Mouse (Mus musculus) c-Kit-positive CD71-positive TER-119-negative erythroid progenitor cells, embryonic 14.5 days (primary cell): ENCODE measurements at regions not wholly inside any gene's neighbourhood (a gene's known extent, or its start where the extent isn't known, plus 50 kb on each side); places are given as distances from the start of the nearest gene placed in this dataset.
"Not testable (repeated sequence)": the region's sequence is repeated elsewhere in the genome, so short reads cannot be mapped to it uniquely, and the experiment has no call there.

ENCODE experiments used
- DNase-seq: peaks from one replicate; pipeline ENCODE4 v3.0.0-alpha.2; 2013; ENCODE audit warnings: low read depth

- no peak for DNase-seq
Observed at GRCm38 (mm10) chr9:115422786-115423185, 112.6 kb upstream of the Stt3b start.

GRCm38 (mm10) chr9:115426682-115427081 lies 116.5 kb upstream of the Stt3b start:
- no peak for DNase-seq

GRCm38 (mm10) chr9:115430271-115430670 lies 120.0 kb upstream of the Stt3b start:
- DNase-seq = no peak

GRCm38 (mm10) chr9:115434696-115435095 lies 124.5 kb upstream of the Stt3b start:
- no peak for DNase-seq

GRCm38 (mm10) chr9:115436301-115436700 lies 126.1 kb upstream of the Stt3b start:
- no peak for DNase-seq

- not testable (repeated sequence) for DNase-seq
Observed at GRCm38 (mm10) chr9:115438234-115438633, 128.0 kb upstream of the Stt3b start.

- DNase-seq = no peak
Observed at GRCm38 (mm10) chr9:115446681-115447080, 136.5 kb upstream of the Stt3b start.

- DNase-seq = no peak
Observed at GRCm38 (mm10) chr9:115450741-115451320, 140.6 kb upstream of the Stt3b start.

GRCm38 (mm10) chr9:115454771-115455170 lies 144.6 kb upstream of the Stt3b start:
- no peak for DNase-seq

GRCm38 (mm10) chr9:115456121-115456520 lies 145.9 kb upstream of the Stt3b start:
- DNase-seq = no peak

- no peak for DNase-seq
Observed at GRCm38 (mm10) chr9:115456638-115457037, 146.4 kb upstream of the Stt3b start.

GRCm38 (mm10) chr9:115457889-115458710 lies 147.9 kb upstream of the Stt3b start:
- DNase-seq = no peak

- not testable (repeated sequence) for DNase-seq
Observed at GRCm38 (mm10) chr9:115459075-115459474, 148.9 kb upstream of the Stt3b start.

- no peak for DNase-seq
Observed at GRCm38 (mm10) chr9:115465326-115465725, 155.1 kb upstream of the Stt3b start.

GRCm38 (mm10) chr9:115468641-115469040 lies 158.4 kb upstream of the Stt3b start:
- no peak for DNase-seq

- no peak for DNase-seq
Observed at GRCm38 (mm10) chr9:115471582-115471981, 161.4 kb upstream of the Stt3b start.

- DNase-seq = peak; percentile 17
Observed at GRCm38 (mm10) chr9:115473037-115473436, 162.8 kb upstream of the Stt3b start.

GRCm38 (mm10) chr9:115473847-115474246 lies 163.6 kb upstream of the Stt3b start:
- no peak for DNase-seq

GRCm38 (mm10) chr9:115474342-115474741 lies 164.1 kb upstream of the Stt3b start:
- DNase-seq = peak; percentile 20

GRCm38 (mm10) chr9:115476205-115476604 lies 166.0 kb upstream of the Stt3b start:
- no peak for DNase-seq

GRCm38 (mm10) chr9:115477556-115478220 lies 167.5 kb upstream of the Stt3b start:
- no peak for DNase-seq

- DNase-seq = no peak
Observed at GRCm38 (mm10) chr9:115478946-115479345, 168.7 kb upstream of the Stt3b start.

- DNase-seq = no peak
Observed at GRCm38 (mm10) chr9:115481176-115481575, 171.0 kb upstream of the Stt3b start.
